Mouse (Mus musculus): ENCODE measurements around the gene Wdr62. TPM values are rescaled to one million over a fixed set of nuclear protein-coding genes. Genes with fewer than 3 reads are reported as not detected.
"Not testable (repeated sequence)": the region's sequence is repeated elsewhere in the genome, so short reads cannot be mapped to it uniquely, and the experiment has no call there.

The Wdr62 gene
- total and polyA plus RNA-seq, 2 experiments from 2014 or later, result 3.2 to 3.4 TPM

DNA sequence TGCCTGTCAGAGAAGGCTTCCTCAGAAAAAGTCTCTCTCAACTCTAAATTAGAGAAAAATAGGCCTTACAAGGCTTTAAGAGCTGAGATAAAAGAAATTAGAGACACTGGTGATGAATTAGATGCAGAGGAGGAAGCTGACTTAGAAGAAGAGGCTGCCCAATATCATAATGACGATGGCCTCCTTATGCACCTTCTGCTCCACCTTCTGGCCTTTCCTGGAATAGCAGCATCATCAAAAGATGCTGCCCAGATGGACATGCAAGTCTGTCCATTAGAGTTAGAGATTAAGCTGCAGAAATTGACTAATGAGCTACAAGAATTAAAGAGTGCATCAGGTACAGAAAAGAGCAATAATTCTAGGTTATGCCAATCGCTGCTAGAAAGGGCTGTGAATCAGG, 74.8 kb downstream of the Wdr62 start:
- no peak for ATAC-seq (ENCODE audit: insufficient read depth, low read depth)

DNA sequence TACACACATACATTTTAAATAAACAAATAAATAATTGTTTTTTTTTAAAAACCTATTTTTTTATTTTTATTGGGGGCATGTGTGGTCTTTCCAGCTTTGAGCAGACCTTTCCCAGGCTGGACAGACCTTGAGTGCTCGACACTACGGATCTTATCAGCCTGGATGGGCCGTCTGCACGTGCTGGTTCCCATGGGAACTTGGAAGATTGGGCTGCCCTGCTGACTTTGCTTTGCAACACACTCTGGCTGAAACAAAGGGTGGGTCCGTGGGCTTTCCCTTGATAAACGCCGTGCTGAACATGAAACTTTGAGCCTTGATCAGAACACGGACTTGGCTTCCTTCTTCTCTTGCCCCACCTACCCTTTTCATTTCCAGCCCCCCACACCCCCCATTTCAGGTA, 75.8 kb downstream of the Wdr62 start:
- Histone ChIP-seq H3K36me3 (replicated peaks; ENCODE audit: control insufficient read depth, insufficient read depth, low read length) (no peaks in the 10 kb centered on the region), H3K9ac (replicated peaks; ENCODE audit: low read depth, low read length) (no peak overlapping the region), H3K4me1 (ENCODE audit: control insufficient read depth, insufficient read depth) (peaks cover 7% of the 10 kb centered on the region; the same call in 1 of the 2 replicates), H3K27ac (ENCODE audit: low read depth) (no peak overlapping the region), H3K27me3 (ENCODE audit: control insufficient read depth, insufficient read depth, low read length) (no peaks in the 10 kb centered on the region), H3K4me2 (ENCODE audit: low read depth, low read length) (0 out of 2 replicates have a peak overlapping the region, but pooled peaks have one; percentile 17), H3K9me3 (replicated peaks; ENCODE audit: control insufficient read depth, low read length) (no peaks in the 10 kb centered on the region), H3K4me3 (ENCODE audit: low read depth, low read length) (no peak overlapping the region)
- 13% methylated on average over 8 of the region's 8 CpGs for WGBS
- ATAC-seq (ENCODE audit: insufficient read depth, low read depth), result no peak
- DNase-seq (ENCODE audit: low spot score), result no peak
- no peak for TF ChIP-seq CTCF (IDR thresholded peaks at IDR 0.05; ENCODE audit: low read depth)

More for the DNA sequence above, 74.8 kb downstream of the Wdr62 start:
- WGBS, result 4% methylated on average over 2 of the region's 2 CpGs
- no peak overlapping the region for H3K27ac ChIP-seq (ENCODE audit: low read depth)
- no peak overlapping the region for H3K4me2 ChIP-seq (ENCODE audit: low read depth, low read length)
- no peaks in the 10 kb centered on the region for H3K27me3 ChIP-seq (ENCODE audit: control insufficient read depth, insufficient read depth, low read length)
- peak; percentile 90 for TF ChIP-seq CTCF (IDR thresholded peaks at IDR 0.05; ENCODE audit: low read depth)
- no peak for TF ChIP-seq EP300 (IDR thresholded peaks at IDR 0.05; ENCODE audit: low read depth)
- peaks cover 7% of the 10 kb centered on the region; the same call in 1 of the 2 replicates for H3K4me1 ChIP-seq (ENCODE audit: control insufficient read depth, insufficient read depth)
- DNase-seq (ENCODE audit: low spot score), result peak; percentile 46
- no peaks in the 10 kb centered on the region for H3K9me3 ChIP-seq (replicated peaks; ENCODE audit: control insufficient read depth, low read length)
- H3K9ac ChIP-seq (replicated peaks; ENCODE audit: low read depth, low read length), result no peak overlapping the region
- no peak overlapping the region for H3K4me3 ChIP-seq (ENCODE audit: low read depth, low read length)
- H3K36me3 ChIP-seq (replicated peaks; ENCODE audit: control insufficient read depth, insufficient read depth, low read length), result no peaks in the 10 kb centered on the region

DNA sequence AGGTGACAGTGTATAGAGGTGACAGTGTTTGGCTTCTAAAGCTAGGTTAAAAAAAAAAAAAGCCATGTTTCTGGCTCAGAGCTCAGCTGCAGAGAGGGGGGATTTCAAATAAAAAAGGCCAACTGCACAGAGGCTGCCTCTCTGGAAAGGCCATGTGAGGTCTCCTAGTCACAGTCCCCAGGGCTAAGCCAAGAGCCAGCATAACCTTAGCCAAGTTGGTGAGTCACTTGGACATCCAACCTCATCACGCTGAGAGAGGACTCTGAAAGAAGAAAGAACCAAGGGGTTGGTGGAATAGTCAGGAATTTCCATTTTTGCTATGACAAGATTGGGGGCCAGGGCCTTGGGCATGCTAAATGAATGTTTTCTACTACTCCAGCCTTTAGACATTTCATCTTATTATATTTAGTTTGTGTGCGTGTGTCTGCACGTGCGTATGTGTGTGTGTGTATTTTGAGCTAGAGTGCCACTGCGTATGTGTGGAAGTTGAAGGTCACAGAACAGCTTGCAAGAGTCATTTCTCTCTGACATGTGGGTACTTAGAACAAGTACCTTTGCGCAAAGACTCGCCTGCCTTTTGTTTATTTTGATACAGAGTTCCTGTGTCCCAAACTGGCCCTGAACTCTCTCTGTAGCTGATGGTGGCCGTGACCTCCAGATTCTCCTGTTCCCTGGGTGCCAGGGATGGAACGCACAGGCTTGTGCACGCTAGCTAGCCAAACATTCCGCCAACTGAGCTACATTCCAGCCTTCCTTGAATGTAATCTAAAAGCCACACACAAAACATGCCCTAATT, 77.1 kb downstream of the Wdr62 start:
- no peak overlapping the region for H3K9ac ChIP-seq (replicated peaks; ENCODE audit: low read depth, low read length)
- peaks cover 7% of the 10 kb centered on the region; the same call in 1 of the 2 replicates for H3K4me1 ChIP-seq (ENCODE audit: control insufficient read depth, insufficient read depth)
- H3K4me2 ChIP-seq (ENCODE audit: low read depth, low read length), result no peak overlapping the region
- H3K27ac ChIP-seq (ENCODE audit: low read depth), result peak overlapping the region; percentile 64
- H3K36me3 ChIP-seq (replicated peaks; ENCODE audit: control insufficient read depth, insufficient read depth, low read length), result no peaks in the 10 kb centered on the region
- no peaks in the 10 kb centered on the region for H3K9me3 ChIP-seq (replicated peaks; ENCODE audit: control insufficient read depth, low read length)
- peak; percentile 59 for ATAC-seq (ENCODE audit: insufficient read depth, low read depth)
- DNase-seq (ENCODE audit: low spot score), result peak; percentile 58
- H3K4me3 ChIP-seq (ENCODE audit: low read depth, low read length), result no peak overlapping the region
- TF ChIP-seq CTCF (IDR thresholded peaks at IDR 0.05; ENCODE audit: low read depth) (no peak), EP300 (IDR thresholded peaks at IDR 0.05; ENCODE audit: low read depth) (no peak)
- no peaks in the 10 kb centered on the region for H3K27me3 ChIP-seq (ENCODE audit: control insufficient read depth, insufficient read depth, low read length)
- WGBS, result 48% methylated on average over 11 of the region's 11 CpGs

DNA sequence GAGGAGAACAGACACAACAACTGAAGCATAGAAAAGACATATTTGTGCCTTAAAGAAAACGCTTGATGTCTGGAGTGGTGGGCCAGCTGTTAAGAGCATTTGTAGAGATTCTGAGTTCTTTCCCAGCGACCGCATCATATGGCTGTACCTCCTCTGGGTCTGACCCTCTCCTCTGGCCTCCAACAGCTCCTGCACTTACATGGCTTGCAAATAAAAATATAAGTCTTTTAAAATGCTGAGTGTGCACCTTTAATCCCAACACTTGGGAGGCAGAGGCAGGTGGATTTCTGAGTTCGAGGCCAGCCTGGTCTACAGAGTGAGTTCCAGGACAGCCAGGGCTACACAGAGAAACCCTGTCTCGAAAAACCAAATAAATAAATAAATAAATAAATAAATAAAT, 79.6 kb downstream of the Wdr62 start:
- DNase-seq (ENCODE audit: low spot score); H3K4me1 ChIP-seq (ENCODE audit: control insufficient read depth, insufficient read depth): not testable (repeated sequence)

GRCm38 (mm10) chr7:30200200-30200599, 80.0 kb downstream of the Wdr62 start:
- Histone ChIP-seq H3K9me3 (replicated peaks; ENCODE audit: control insufficient read depth, low read length) (no peaks in the 10 kb centered on the region), H3K4me3 (ENCODE audit: low read depth, low read length) (no peak overlapping the region), H3K4me1 (ENCODE audit: control insufficient read depth, insufficient read depth) (peaks cover 10% of the 10 kb centered on the region; the same call in 1 of the 2 replicates), H3K4me2 (ENCODE audit: low read depth, low read length) (no peak overlapping the region), H3K36me3 (replicated peaks; ENCODE audit: control insufficient read depth, insufficient read depth, low read length) (no peaks in the 10 kb centered on the region), H3K9ac (replicated peaks; ENCODE audit: low read depth, low read length) (no peak overlapping the region), H3K27me3 (ENCODE audit: control insufficient read depth, insufficient read depth, low read length) (no peaks in the 10 kb centered on the region), H3K27ac (ENCODE audit: low read depth) (no peak overlapping the region)
- WGBS, result 69% methylated on average over 5 of the region's 5 CpGs
- TF ChIP-seq CTCF (IDR thresholded peaks at IDR 0.05; ENCODE audit: low read depth) (no peak), EP300 (IDR thresholded peaks at IDR 0.05; ENCODE audit: low read depth) (no peak)
- ATAC-seq (ENCODE audit: insufficient read depth, low read depth) (no peak), DNase-seq (ENCODE audit: low spot score) (no peak)

More for the DNA sequence above, 79.6 kb downstream of the Wdr62 start:
- not testable (repeated sequence) for H3K27me3 ChIP-seq (ENCODE audit: control insufficient read depth, insufficient read depth, low read length); H3K9me3 ChIP-seq (replicated peaks; ENCODE audit: control insufficient read depth, low read length); H3K4me2 ChIP-seq (ENCODE audit: low read depth, low read length); ATAC-seq (ENCODE audit: insufficient read depth, low read depth); H3K36me3 ChIP-seq (replicated peaks; ENCODE audit: control insufficient read depth, insufficient read depth, low read length); H3K9ac ChIP-seq (replicated peaks; ENCODE audit: low read depth, low read length); H3K27ac ChIP-seq (ENCODE audit: low read depth); H3K4me3 ChIP-seq (ENCODE audit: low read depth, low read length)
- 84% methylated on average over 5 of the region's 5 CpGs for WGBS
